Mouse (Mus musculus): ENCODE data around the gene Bbs2. TPM values are rescaled to one million over a fixed set of nuclear protein-coding genes. Genes with fewer than 3 reads are reported as not detected.

Bbs2 gene
- total and polyA plus RNA-seq, 3 experiments, result 3.4 to 6.8 TPM; not detected in 1

DNA sequence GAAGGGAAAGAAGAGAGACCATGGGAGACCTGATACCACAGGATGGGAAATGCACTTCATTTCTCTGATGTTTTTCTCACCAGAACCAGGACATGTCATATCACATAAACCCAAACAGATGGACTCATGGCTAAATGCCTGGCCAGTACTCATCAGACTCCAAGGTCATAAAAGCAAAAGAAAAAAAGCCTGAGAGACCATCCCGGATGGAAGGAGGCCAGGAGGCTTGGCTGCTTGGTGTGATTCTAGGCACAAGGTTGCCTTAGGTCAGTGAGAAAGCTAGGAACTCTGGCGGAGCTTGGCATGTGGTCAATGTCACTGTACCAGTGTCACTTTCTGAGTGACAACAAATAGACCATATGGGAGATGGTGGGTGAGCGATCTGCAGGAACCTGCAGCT, 9.1 kb upstream of the Bbs2 start:
- H3K79me2 ChIP-seq (ENCODE audit: control insufficient read depth, insufficient read depth, low read length, poor library complexity), result no peaks in the 10 kb centered on the region
- no peak overlapping the region for H3K27ac ChIP-seq (ENCODE audit: control insufficient read depth, low read depth, low read length)
- peaks cover 0 to 8% of the 10 kb centered on the region in 2 experiments; a peak in 2 of 4 replicates for H3K36me3 ChIP-seq (ENCODE audit: control insufficient read depth in 1 of 2, insufficient read depth in 2 of 2, low read length in 2 of 2)
- no peaks in the 10 kb centered on the region for H3K9me3 ChIP-seq (replicated peaks; ENCODE audit: insufficient read depth, low read length)
- no peak for DNase-seq (ENCODE audit: low read depth, low spot score)
- H3K27me3 ChIP-seq (ENCODE audit: control insufficient read depth in 1 of 2, insufficient read depth in 2 of 2, low read length in 2 of 2), result 0 out of 4 replicates have a peak, but pooled peaks cover 0 to 1% of the 10 kb centered on the region in 2 experiments
- H3K9ac ChIP-seq (ENCODE audit: control insufficient read depth, low read depth, low read length, poor library complexity, severe bottlenecking), result no peak overlapping the region
- peaks cover 0 to 14% of the 10 kb centered on the region in 2 experiments; a peak in 3 of 4 replicates for H3K4me1 ChIP-seq (ENCODE audit: control insufficient read depth in 1 of 2, insufficient read depth in 2 of 2, low read length in 2 of 2)
- H3K4me3 ChIP-seq (ENCODE audit: control insufficient read depth in 1 of 2, insufficient read depth in 1 of 2, low read depth in 2 of 2, low read length in 2 of 2), result no peak overlapping the region
- TF ChIP-seq MYB (IDR thresholded peaks at IDR 0.05; ENCODE audit: low read depth, low read length) (no peak), UBTF (IDR thresholded peaks at IDR 0.05; ENCODE audit: borderline replicate concordance, insufficient read depth, low read depth, low read length) (no peak), JUND (IDR thresholded peaks at IDR 0.05; ENCODE audit: low read depth, low read length) (no peak), USF2 (IDR thresholded peaks at IDR 0.05; ENCODE audit: borderline replicate concordance in 1 of 2, insufficient read depth in 1 of 2, low read depth in 1 of 2, low read length in 2 of 2) (no peak), MXI1 (IDR thresholded peaks at IDR 0.05; ENCODE audit: low read depth, low read length) (no peak), ZC3H11A (IDR thresholded peaks at IDR 0.05; ENCODE audit: low read depth, low read length) (no peak), SMC3 (IDR thresholded peaks at IDR 0.05; ENCODE audit: low read depth, low read length) (no peak), ELF1 (IDR thresholded peaks at IDR 0.05; ENCODE audit: low read depth, low read length) (no peak), RCOR1 (IDR thresholded peaks at IDR 0.05; ENCODE audit: low read depth, low read length) (no peak), TCF12 (IDR thresholded peaks at IDR 0.05; ENCODE audit: low read depth, low read length) (no peak), POLR2AphosphoS2 (IDR thresholded peaks at IDR 0.05; ENCODE audit: low read length) (no peak), CHD1 (IDR thresholded peaks at IDR 0.05; ENCODE audit: low read depth, low read length) (no peak), ZMIZ1 (IDR thresholded peaks at IDR 0.05; ENCODE audit: low read depth, low read length) (no peak), KAT2A (conservative IDR thresholded peaks at IDR 0.05; ENCODE audit: low read depth, low read length) (no peak), POLR2A (IDR thresholded peaks at IDR 0.05; ENCODE audit: control insufficient read depth in 1 of 2, insufficient read depth in 1 of 2, low read depth in 1 of 2, low read length in 2 of 2, poor library complexity in 1 of 2) (no peak), GABPA (IDR thresholded peaks at IDR 0.05; ENCODE audit: low read depth, low read length) (no peak), CHD2 (IDR thresholded peaks at IDR 0.05; ENCODE audit: low read length) (no peak), MAX (IDR thresholded peaks at IDR 0.05; ENCODE audit: low read length) (no peak)

- Histone ChIP-seq H3K27me3 (ENCODE audit: control insufficient read depth in 1 of 2, insufficient read depth in 2 of 2, low read length in 2 of 2) (peaks cover 3 to 4% of the 10 kb centered on the region in 2 experiments; a peak in 3 of 4 replicates), H3K79me2 (ENCODE audit: control insufficient read depth, insufficient read depth, low read length, poor library complexity) (no peaks in the 10 kb centered on the region), H3K27ac (ENCODE audit: control insufficient read depth, low read depth, low read length) (no peak overlapping the region), H3K4me3 (ENCODE audit: control insufficient read depth in 1 of 2, insufficient read depth in 1 of 2, low read depth in 2 of 2, low read length in 2 of 2) (no peak overlapping the region), H3K9ac (ENCODE audit: control insufficient read depth, low read depth, low read length, poor library complexity, severe bottlenecking) (no peak overlapping the region), H3K9me3 (replicated peaks; ENCODE audit: insufficient read depth, low read length) (no peaks in the 10 kb centered on the region), H3K4me1 (ENCODE audit: control insufficient read depth in 1 of 2, insufficient read depth in 2 of 2, low read length in 2 of 2) (no peaks in the 10 kb centered on the region; a peak in 1 of 4 replicates), H3K36me3 (ENCODE audit: control insufficient read depth in 1 of 2, insufficient read depth in 2 of 2, low read length in 2 of 2) (peaks cover 0 to 2% of the 10 kb centered on the region in 2 experiments; a peak in 1 of 4 replicates)
- DNase-seq (ENCODE audit: low read depth, low spot score), result peak; percentile 17
- TF ChIP-seq NELFE (IDR thresholded peaks at IDR 0.05; ENCODE audit: low read depth, low read length) (no peak), CTCF (IDR thresholded peaks at IDR 0.05 in 2 of 3, conservative IDR thresholded peaks at IDR 0.05 in 1 of 3; ENCODE audit: control insufficient read depth in 1 of 3, insufficient read depth in 1 of 3, low read depth in 2 of 3, low read length in 3 of 3, poor library complexity in 1 of 3, severe bottlenecking in 1 of 3) (peak in 1 of 3 experiments; percentile 15; a peak in 1 of 6 replicates), GATA1 (IDR thresholded peaks at IDR 0.05; ENCODE audit: low read depth, low read length) (no peak), MAFK (IDR thresholded peaks at IDR 0.05; ENCODE audit: borderline replicate concordance, low read depth, low read length) (no peak), SMC3 (IDR thresholded peaks at IDR 0.05; ENCODE audit: low read depth, low read length) (0 out of 2 replicates have a peak, but pooled peaks have one; percentile 17)
Observed at GRCm38 (mm10) chr8:94104146-94104545, 5.4 kb upstream of the Bbs2 start.
